Mouse (Mus musculus): ENCODE data around the gene Shank2.

DNA sequence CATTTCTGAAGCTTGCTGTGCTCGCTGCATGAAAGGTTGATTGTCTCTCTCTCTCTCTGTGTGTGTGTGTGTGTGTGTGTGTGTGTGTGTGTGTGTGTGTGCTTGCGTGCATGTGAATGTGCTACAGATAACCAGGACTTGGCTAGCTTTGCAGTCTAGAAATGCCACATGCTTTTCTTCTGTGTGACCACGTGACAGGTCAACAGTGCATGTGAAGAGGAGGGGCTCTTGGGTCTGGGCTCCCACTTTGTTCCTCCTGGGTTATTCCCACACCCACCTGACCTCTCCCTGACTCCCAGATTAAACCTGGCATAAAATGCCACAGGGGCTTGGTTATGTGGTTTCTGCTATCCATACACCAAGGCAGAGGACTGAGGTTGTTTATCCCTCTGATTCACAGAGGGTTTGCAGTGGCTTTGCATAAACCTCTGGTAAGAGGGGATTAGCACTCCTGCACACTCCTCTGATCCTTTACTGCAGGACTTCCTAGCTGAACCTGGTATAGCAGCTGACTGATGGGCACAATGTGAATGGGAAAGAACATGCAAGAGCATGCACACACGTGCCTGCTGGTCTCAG is 109.4 kb downstream of the Shank2 start:
- TF ChIP-seq CHD2 (IDR thresholded peaks at IDR 0.05; ENCODE audit: low read depth, low read length) (no peak), ZNF384 (IDR thresholded peaks at IDR 0.05; ENCODE audit: low read depth, low read length) (no peak), MAFK (IDR thresholded peaks at IDR 0.05; ENCODE audit: insufficient read depth, low read depth, low read length) (no peak), HCFC1 (IDR thresholded peaks at IDR 0.05; ENCODE audit: borderline replicate concordance, insufficient read depth, low read length) (no peak), ZC3H11A (IDR thresholded peaks at IDR 0.05; ENCODE audit: borderline replicate concordance, low read depth, low read length) (no peak)
